Mouse (Mus musculus) MEL (cell line): Measurements from ENCODE around the gene Ccl7. TPM values are rescaled to one million over a fixed set of nuclear protein-coding genes. Genes with fewer than 3 reads are reported as not detected.

Experiments used
- DNase-seq: peaks from one replicate; pipeline ENCODE4 v3.0.0; 2011; ENCODE audit warnings: low read depth, low spot score
- H3K27ac ChIP-seq: 2 replicates; pipeline ENCODE4 v1.5.1; 2012; ENCODE audit warnings: low read depth, mild to moderate bottlenecking, control low read depth, low read length, moderate library complexity; ENCODE audit not compliant: control insufficient read depth
- H3K27me3 ChIP-seq, 2 experiments: fragments of 150-350 bp in 1 of 2; sonication (generic) in 1 of 2; 2 replicates each; pipeline ENCODE4 v1.6.1; 2012; ENCODE audit warnings: low read length in 2 of 2, mild to moderate bottlenecking in 2 of 2, improper control_type of control experiment in 1 of 2, moderate library complexity in 1 of 2; ENCODE audit not compliant: insufficient read depth in 2 of 2, control insufficient read depth in 1 of 2
- H3K36me3 ChIP-seq, 2 experiments: 2 replicates each; pipeline ENCODE4 v1.6.1; 2012 to 2014; ENCODE audit warnings: low read length in 2 of 2, improper control_type of control experiment in 1 of 2, inconsistent platforms in 1 of 2, mild to moderate bottlenecking in 1 of 2; ENCODE audit not compliant: insufficient read depth in 2 of 2, control insufficient read depth in 1 of 2
- H3K4me1 ChIP-seq, 2 experiments: fragments of 150-350 bp in 1 of 2; sonication (generic) in 1 of 2; 2 replicates each; pipeline ENCODE4 v1.6.1; 2012; ENCODE audit warnings: low read length in 2 of 2, improper control_type of control experiment in 1 of 2, mild to moderate bottlenecking in 1 of 2; ENCODE audit not compliant: insufficient read depth in 2 of 2, control insufficient read depth in 1 of 2
- H3K4me3 ChIP-seq, 2 experiments: fragments of 150-350 bp in 1 of 2; sonication (generic) in 1 of 2; 2 replicates each; pipeline ENCODE4 v1.5.1; 2012; ENCODE audit warnings: low read depth in 2 of 2, low read length in 2 of 2, mild to moderate bottlenecking in 2 of 2, moderate library complexity in 2 of 2, control low read depth in 1 of 2, improper control_type of control experiment in 1 of 2; ENCODE audit not compliant: control insufficient read depth in 1 of 2, insufficient read depth in 1 of 2
- H3K79me2 ChIP-seq: 2 replicates; pipeline ENCODE4 v1.6.1; 2012; ENCODE audit warnings: mild to moderate bottlenecking, low read length, moderate library complexity; ENCODE audit not compliant: control insufficient read depth, poor library complexity, insufficient read depth
- H3K9ac ChIP-seq: 2 replicates; pipeline ENCODE4 v1.6.1; 2012; ENCODE audit warnings: low read depth, mild to moderate bottlenecking, control low read depth, low read length, moderate library complexity; ENCODE audit not compliant: control insufficient read depth, poor library complexity, severe bottlenecking
- H3K9me3 ChIP-seq: fragments of 150-350 bp; sonication (generic); replicated peaks from 2 replicates; pipeline ENCODE4 v1.6.1; 2012; ENCODE audit warnings: mild to moderate bottlenecking, low read length, improper control_type of control experiment, moderate library complexity; ENCODE audit not compliant: insufficient read depth
- CTCF ChIP-seq, 3 experiments: IDR thresholded peaks in 2 of 3; conservative IDR thresholded peaks in 1 of 3; 2 replicates each; pipeline ENCODE4 v1.5.1; 2011 to 2012; ENCODE audit warnings: low read length in 3 of 3, low read depth in 2 of 3, mild to moderate bottlenecking in 2 of 3, improper control_type of control experiment in 1 of 3, inconsistent platforms in 1 of 3, mixed read lengths in 1 of 3, moderate library complexity in 1 of 3; ENCODE audit not compliant: control insufficient read depth in 1 of 3, insufficient read depth in 1 of 3, poor library complexity in 1 of 3, severe bottlenecking in 1 of 3
- E2F4 ChIP-seq: IDR thresholded peaks from 2 replicates; pipeline ENCODE4 v1.6.1; 2011; ENCODE audit warnings: low read depth, low read length, improper control_type of control experiment, borderline replicate concordance
- EP300 ChIP-seq, 2 experiments: IDR thresholded peaks; 2 replicates each; pipeline ENCODE4 v1.6.1; 2011; ENCODE audit warnings: improper control_type of control experiment in 2 of 2, low read length in 2 of 2, low read depth in 1 of 2, mild to moderate bottlenecking in 1 of 2
- GABPA ChIP-seq: IDR thresholded peaks from 2 replicates; pipeline ENCODE4 v1.6.1; 2012; ENCODE audit warnings: low read depth, mild to moderate bottlenecking, inconsistent platforms, low read length, improper control_type of control experiment, moderate library complexity
- HCFC1 ChIP-seq: IDR thresholded peaks from 2 replicates; pipeline ENCODE4 v1.6.1; 2012; ENCODE audit warnings: low read depth, mild to moderate bottlenecking, inconsistent platforms, low read length, improper control_type of control experiment, moderate library complexity
- JUND ChIP-seq: IDR thresholded peaks from 2 replicates; pipeline ENCODE4 v1.6.1; 2011; ENCODE audit warnings: low read depth, mild to moderate bottlenecking, improper control_type of control experiment, low read length
- MAFK ChIP-seq: IDR thresholded peaks from 2 replicates; pipeline ENCODE4 v1.6.1; 2011; ENCODE audit warnings: low read depth, mild to moderate bottlenecking, low read length, improper control_type of control experiment, borderline replicate concordance
- MAX ChIP-seq: IDR thresholded peaks from 2 replicates; pipeline ENCODE4 v1.6.1; 2011; ENCODE audit warnings: low read length, improper control_type of control experiment
- MAZ ChIP-seq: IDR thresholded peaks from 2 replicates; pipeline ENCODE4 v1.6.1; 2012; ENCODE audit warnings: low read depth, mild to moderate bottlenecking, inconsistent platforms, low read length, improper control_type of control experiment
- MEF2A ChIP-seq: IDR thresholded peaks from 2 replicates; pipeline ENCODE4 v1.6.1; 2014; ENCODE audit warnings: low read depth, mild to moderate bottlenecking, inconsistent platforms, low read length, improper control_type of control experiment; ENCODE audit not compliant: poor library complexity, insufficient replicate concordance, severe bottlenecking; ENCODE audit errors: extremely low read depth
- MYB ChIP-seq: IDR thresholded peaks from 2 replicates; pipeline ENCODE4 v1.6.1; 2011; ENCODE audit warnings: mild to moderate bottlenecking, low read depth, low read length, improper control_type of control experiment
- NELFE ChIP-seq: IDR thresholded peaks from 2 replicates; pipeline ENCODE4 v1.6.1; 2011; ENCODE audit warnings: low read depth, low read length, improper control_type of control experiment
- POLR2A ChIP-seq, 2 experiments: IDR thresholded peaks; 2 replicates each; pipeline ENCODE4 v1.6.1; 2011 to 2012; ENCODE audit warnings: low read length in 2 of 2, mild to moderate bottlenecking in 2 of 2, control low read depth in 1 of 2, improper control_type of control experiment in 1 of 2, low read depth in 1 of 2, moderate library complexity in 1 of 2; ENCODE audit not compliant: control insufficient read depth in 1 of 2, insufficient read depth in 1 of 2, poor library complexity in 1 of 2
- POLR2AphosphoS2 ChIP-seq: IDR thresholded peaks from 2 replicates; pipeline ENCODE4 v1.6.1; 2011; ENCODE audit warnings: low read length, improper control_type of control experiment
- RAD21 ChIP-seq: IDR thresholded peaks from 2 replicates; pipeline ENCODE4 v1.6.1; 2011; ENCODE audit warnings: mild to moderate bottlenecking, low read depth, low read length, improper control_type of control experiment
- TAL1 ChIP-seq: IDR thresholded peaks from 2 replicates; pipeline ENCODE4 v1.6.1; 2012; ENCODE audit warnings: mild to moderate bottlenecking, inconsistent platforms, low read length, moderate library complexity, mixed read lengths
- TBP ChIP-seq: IDR thresholded peaks from 2 replicates; pipeline ENCODE4 v1.8.0; 2011; ENCODE audit warnings: low read depth, low read length, improper control_type of control experiment
- TCF12 ChIP-seq: IDR thresholded peaks from 2 replicates; pipeline ENCODE4 v1.6.1; 2014; ENCODE audit warnings: low read depth, mild to moderate bottlenecking, inconsistent platforms, low read length, improper control_type of control experiment, moderate library complexity
- UBTF ChIP-seq: IDR thresholded peaks from 2 replicates; pipeline ENCODE4 v1.6.1; 2012; ENCODE audit warnings: low read depth, mild to moderate bottlenecking, inconsistent platforms, low read length, improper control_type of control experiment, moderate library complexity, borderline replicate concordance; ENCODE audit not compliant: insufficient read depth
- USF1 ChIP-seq: IDR thresholded peaks from 2 replicates; pipeline ENCODE4 v1.6.1; 2014; ENCODE audit warnings: low read depth, mild to moderate bottlenecking, inconsistent platforms, low read length, improper control_type of control experiment, moderate library complexity
- USF2 ChIP-seq, 2 experiments: IDR thresholded peaks; 2 replicates each; pipeline ENCODE4 v1.6.1; 2011 to 2012; ENCODE audit warnings: improper control_type of control experiment in 2 of 2, low read length in 2 of 2, borderline replicate concordance in 1 of 2, inconsistent platforms in 1 of 2, low read depth in 1 of 2, mild to moderate bottlenecking in 1 of 2; ENCODE audit not compliant: insufficient read depth in 1 of 2
- ZC3H11A ChIP-seq: IDR thresholded peaks from 2 replicates; pipeline ENCODE4 v1.6.1; 2012; ENCODE audit warnings: low read depth, mild to moderate bottlenecking, inconsistent platforms, low read length, improper control_type of control experiment
- ZMIZ1 ChIP-seq: IDR thresholded peaks from 2 replicates; pipeline ENCODE4 v1.6.1; 2012; ENCODE audit warnings: low read depth, mild to moderate bottlenecking, inconsistent platforms, low read length, improper control_type of control experiment, moderate library complexity
- polyA plus RNA-seq, 2 experiments: library from polyadenylated mRNA; stranded (reverse) in 1 of 2; unstranded in 1 of 2; fragments of >175 nt in 1 of 2; fragments of >200 nt in 1 of 2; gene quantifications; 2 replicates each; pipeline versions ENCODE4 v1.2.1 to v1.2.4; 2012; ENCODE audit warnings: low replicate concordance in 2 of 2, low read depth in 1 of 2; ENCODE audit not compliant: insufficient read length in 2 of 2, insufficient read depth in 1 of 2, missing spikeins in 1 of 2
- total RNA-seq: library from RNA; depleted of rRNA; stranded (reverse); fragments of 300-350 nt; gene quantifications from 2 replicates; pipeline ENCODE4 v1.2.3, GENCODE M21; 2012

Gene Ccl7
- total and polyA plus RNA-seq, 3 experiments = not detected

DNA sequence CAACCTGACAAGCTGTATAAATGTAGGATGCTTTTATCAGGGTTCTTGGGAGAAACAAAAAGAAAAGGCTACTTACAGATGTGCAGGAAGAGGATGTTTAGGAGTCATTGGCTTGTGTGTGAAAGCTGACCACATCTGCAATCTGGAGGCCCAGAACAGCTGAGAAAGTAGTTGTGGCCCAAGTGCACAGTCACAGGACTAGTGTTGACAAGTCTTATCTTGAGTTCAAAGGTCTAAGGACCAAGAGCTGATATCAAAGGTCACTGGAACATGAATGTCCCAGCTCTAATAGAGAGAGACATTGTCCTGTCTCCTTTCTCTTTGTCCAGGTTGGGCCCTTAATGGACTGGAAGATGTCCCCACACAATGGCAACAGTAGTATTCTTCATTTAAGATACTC is 25.7 kb upstream of the Ccl7 start:
- no peak overlapping the region for H3K4me3 ChIP-seq
- DNase-seq = no peak
- H3K36me3 ChIP-seq = no peaks in the 10 kb centered on the region
- no peaks in the 10 kb centered on the region for H3K27me3 ChIP-seq
- no peaks in the 10 kb centered on the region for H3K9me3 ChIP-seq
- no peak overlapping the region for H3K27ac ChIP-seq
- H3K9ac ChIP-seq = no peak overlapping the region
- no peaks in the 10 kb centered on the region for H3K79me2 ChIP-seq
- no peaks in the 10 kb centered on the region for H3K4me1 ChIP-seq
- TF ChIP-seq POLR2A (IDR thresholded peaks at IDR 0.05; ENCODE audit: control insufficient read depth in 1 of 2, insufficient read depth in 1 of 2, low read depth in 1 of 2, low read length in 2 of 2, poor library complexity in 1 of 2) (no peak), EP300 (IDR thresholded peaks at IDR 0.05; ENCODE audit: low read depth in 1 of 2, low read length in 2 of 2) (no peak), MAFK (no peak), MAX (no peak), UBTF (no peak), E2F4 (no peak), TBP (no peak), HCFC1 (no peak), MAZ (no peak), ZMIZ1 (no peak), JUND (no peak), NELFE (no peak), TAL1 (no peak), MEF2A (no peak), TCF12 (no peak), MYB (no peak), ZC3H11A (no peak)

DNA sequence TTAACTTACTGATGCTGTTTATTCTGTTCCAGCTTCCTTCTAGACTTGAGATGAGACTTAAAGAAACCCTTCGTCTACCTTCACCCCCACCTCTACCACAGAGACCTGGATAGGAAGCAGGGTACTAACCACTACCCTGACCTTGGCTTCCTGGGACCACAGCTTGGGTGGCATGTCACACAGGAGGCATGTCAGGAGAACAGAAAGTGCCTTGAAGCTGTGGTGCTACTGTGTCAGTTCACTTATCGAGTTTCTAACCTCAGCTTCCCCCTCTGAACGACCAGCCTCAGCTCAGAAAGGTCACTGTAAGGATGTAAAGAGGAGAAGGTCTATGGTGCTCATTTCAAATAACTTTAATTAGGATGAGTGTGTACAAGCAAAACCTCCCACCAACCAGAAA is 24.1 kb upstream of the Ccl7 start:
- Histone ChIP-seq H3K4me3 (no peak overlapping the region), H3K9ac (no peak overlapping the region), H3K9me3 (no peaks in the 10 kb centered on the region), H3K4me1 (no peaks in the 10 kb centered on the region), H3K36me3 (no peaks in the 10 kb centered on the region), H3K27ac (no peak overlapping the region), H3K79me2 (no peaks in the 10 kb centered on the region), H3K27me3 (no peaks in the 10 kb centered on the region)
- DNase-seq = no peak
- TF ChIP-seq MEF2A (no peak), GABPA (no peak), USF1 (no peak), CTCF (IDR thresholded peaks at IDR 0.05 in 2 of 3, conservative IDR thresholded peaks at IDR 0.05 in 1 of 3; ENCODE audit: control insufficient read depth in 1 of 3, insufficient read depth in 1 of 3, low read depth in 2 of 3, low read length in 3 of 3, poor library complexity in 1 of 3, severe bottlenecking in 1 of 3) (no peak), POLR2AphosphoS2 (no peak), USF2 (IDR thresholded peaks at IDR 0.05; ENCODE audit: borderline replicate concordance in 1 of 2, insufficient read depth in 1 of 2, low read depth in 1 of 2, low read length in 2 of 2) (no peak), RAD21 (no peak), ZMIZ1 (no peak)
